Mouse (Mus musculus) neural tube, embryonic 14.5 days (tissue): ENCODE measurements around the gene Dusp18. TPM values are rescaled to one million over a fixed set of nuclear protein-coding genes. Genes with fewer than 3 reads are reported as not detected.

ENCODE experiments used
- ATAC-seq: fragments of 200-750 bp; cut with Nextera tagmentation; 2 replicates; pipeline ENCODE4 v1.8.0; 2017; ENCODE audit warnings: low read depth, mild to moderate bottlenecking, moderate TSS enrichment, moderate library complexity
- H3K27ac ChIP-seq: fragments of 300-500 bp; sonication (generic); 2 replicates; pipeline ENCODE4 v1.5.1; 2014; ENCODE audit warnings: low read depth, mild to moderate bottlenecking, control low read depth, low read length, moderate library complexity, mixed read lengths
- H3K27me3 ChIP-seq: fragments of 300-500 bp; sonication (generic); 2 replicates; pipeline ENCODE4 v1.6.1; 2014; ENCODE audit warnings: low read length; ENCODE audit not compliant: control insufficient read depth, insufficient read depth
- H3K36me3 ChIP-seq: fragments of 300-500 bp; sonication (generic); 2 replicates; pipeline ENCODE4 v1.6.1; 2014; ENCODE audit warnings: low read length, mixed read lengths; ENCODE audit not compliant: control insufficient read depth, insufficient read depth
- H3K4me1 ChIP-seq: fragments of 300-500 bp; sonication (generic); 2 replicates; pipeline ENCODE4 v1.6.1; 2014; ENCODE audit warnings: low read length; ENCODE audit not compliant: control insufficient read depth, insufficient read depth
- H3K4me2 ChIP-seq: fragments of 300-500 bp; sonication (generic); 2 replicates; pipeline ENCODE4 v1.6.1; 2014; ENCODE audit warnings: mild to moderate bottlenecking, low read depth, low read length, control low read depth
- H3K4me3 ChIP-seq: fragments of 300-500 bp; sonication (generic); 2 replicates; pipeline ENCODE4 v1.5.1; 2014; ENCODE audit warnings: low read depth, low read length, control low read depth, mixed read lengths
- H3K9ac ChIP-seq: fragments of 300-500 bp; sonication (generic); replicated peaks from 2 replicates; pipeline ENCODE4 v1.6.1; 2014; ENCODE audit warnings: low read depth, mild to moderate bottlenecking, control low read depth, low read length, mixed read lengths
- H3K9me3 ChIP-seq: fragments of 300-500 bp; sonication (generic); 2 replicates; pipeline ENCODE4 v1.6.1; 2016; ENCODE audit warnings: low read length; ENCODE audit not compliant: control insufficient read depth
- WGBS: fragments of 180-500 bp; shearing (Covaris S2); extraction: QIAGEN DNeasy Blood & Tissue Kit; methylation state at CpG from one replicate; pipeline ENCODE4 v1.1.7; 2014; 5-methylcytosine and 5-hydroxymethylcytosine counted together
- polyA plus RNA-seq: library from polyadenylated mRNA; unstranded; fragments of >200 nt; fragmentation: Nextera tagmentation; extraction: Ambion mirVana; gene quantifications from 2 replicates; pipeline ENCODE4 v1.2.1, GENCODE M21; 2014

The Dusp18 gene
- polyA plus RNA-seq, 1 experiment from 2014 or later = 27.8 TPM

DNA sequence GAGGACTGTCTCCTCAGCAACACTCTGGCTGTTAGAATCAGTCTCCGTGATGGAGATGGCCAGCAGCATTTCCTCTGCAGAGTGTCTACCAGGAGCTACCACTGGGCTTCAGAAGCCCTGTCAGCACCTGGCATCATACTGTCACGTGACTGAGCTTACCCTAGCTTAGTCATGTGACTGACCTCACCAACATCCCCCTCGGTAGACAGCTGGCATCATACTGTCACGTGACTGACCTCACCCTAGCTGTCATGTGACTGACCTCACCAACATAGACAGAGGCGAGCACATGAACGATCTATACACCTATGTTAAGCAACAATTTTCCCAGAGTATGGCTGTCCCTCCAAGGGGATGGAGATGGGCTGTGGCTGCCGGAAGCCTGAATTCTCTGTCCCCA is 16.4 kb upstream of the Dusp18 start:
- no peaks in the 10 kb centered on the region for H3K27me3 ChIP-seq
- H3K4me3 ChIP-seq = no peak overlapping the region
- H3K27ac ChIP-seq = no peak overlapping the region
- no peak overlapping the region for H3K9ac ChIP-seq
- H3K4me2 ChIP-seq = no peak overlapping the region
- no peaks in the 10 kb centered on the region for H3K36me3 ChIP-seq
- WGBS = 79% methylated on average over 7 of the region's 7 CpGs
- H3K9me3 ChIP-seq = no peaks in the 10 kb centered on the region
- no peaks in the 10 kb centered on the region for H3K4me1 ChIP-seq
- ATAC-seq = no peak

DNA sequence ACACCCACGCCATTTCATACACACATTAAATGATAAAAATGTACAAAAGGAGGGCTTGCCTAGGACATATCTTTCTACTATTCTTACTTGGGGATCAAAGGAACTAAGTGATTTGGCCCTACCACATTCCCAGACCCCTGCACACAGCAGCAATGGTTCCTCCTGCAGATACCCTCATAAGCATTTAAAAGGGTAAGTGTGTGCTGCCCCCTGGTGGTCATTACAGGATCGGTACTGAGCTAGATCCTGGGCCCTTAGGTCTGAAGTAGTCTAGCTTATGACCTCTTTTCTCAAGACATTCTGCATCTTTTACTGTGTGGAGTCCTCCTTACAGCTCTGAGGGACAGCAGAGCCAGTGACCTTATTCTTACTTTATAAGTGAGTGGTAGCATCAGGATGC is 15.2 kb upstream of the Dusp18 start:
- no peak overlapping the region for H3K4me2 ChIP-seq
- no peaks in the 10 kb centered on the region for H3K9me3 ChIP-seq
- H3K4me1 ChIP-seq = no peaks in the 10 kb centered on the region
- no peak overlapping the region for H3K4me3 ChIP-seq
- 36% methylated on average over 2 of the region's 2 CpGs for WGBS
- H3K9ac ChIP-seq = no peak overlapping the region
- H3K27me3 ChIP-seq = no peaks in the 10 kb centered on the region
- H3K36me3 ChIP-seq = no peaks in the 10 kb centered on the region
- no peak overlapping the region for H3K27ac ChIP-seq
- no peak for ATAC-seq

DNA sequence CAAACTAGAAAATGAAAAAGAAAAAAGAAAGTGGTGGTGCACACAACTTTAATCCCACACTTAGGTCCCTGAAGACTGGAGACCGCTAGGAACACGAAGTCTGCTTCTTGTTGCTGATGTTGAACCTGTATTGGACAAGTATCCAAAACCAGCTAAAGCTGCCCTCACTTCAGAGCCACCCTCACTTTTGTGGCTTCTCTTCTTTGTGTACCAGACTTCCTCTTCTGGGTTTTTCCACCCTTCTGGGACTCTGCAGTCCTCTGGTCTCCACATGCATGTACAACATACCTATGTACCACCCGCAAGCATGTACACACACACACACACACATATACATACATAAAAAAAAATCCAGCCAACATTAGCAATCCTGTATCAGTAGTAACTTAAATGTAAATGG is 11.3 kb upstream of the Dusp18 start:
- no peak overlapping the region for H3K4me2 ChIP-seq
- no peak overlapping the region for H3K9ac ChIP-seq
- no peaks in the 10 kb centered on the region for H3K9me3 ChIP-seq
- no peak overlapping the region for H3K4me3 ChIP-seq
- no peak for ATAC-seq
- H3K4me1 ChIP-seq = no peaks in the 10 kb centered on the region
- WGBS = 80% methylated on average over 3 of the region's 3 CpGs
- no peak overlapping the region for H3K27ac ChIP-seq
- H3K27me3 ChIP-seq = no peaks in the 10 kb centered on the region
- no peaks in the 10 kb centered on the region for H3K36me3 ChIP-seq

DNA sequence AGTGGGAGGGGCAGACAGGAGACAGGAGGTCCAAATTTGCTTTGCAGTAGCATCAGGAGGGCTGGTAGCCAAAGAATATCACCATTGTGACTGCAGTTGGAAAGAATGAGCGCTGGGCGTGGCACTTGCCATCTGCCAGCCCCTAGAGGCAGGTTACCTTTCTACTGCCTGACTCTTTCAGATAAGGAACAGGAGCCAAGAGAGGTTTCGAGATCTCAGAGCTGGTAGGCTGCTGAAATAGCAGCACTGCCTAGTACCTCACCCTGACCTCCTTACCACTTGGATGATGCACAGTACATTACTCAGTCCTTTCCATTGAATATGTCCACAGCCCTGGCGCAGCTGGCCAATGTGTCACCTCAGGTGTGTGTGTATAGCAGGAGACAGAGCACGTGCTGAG is 7.7 kb upstream of the Dusp18 start:
- H3K27me3 ChIP-seq = no peaks in the 10 kb centered on the region
- no peaks in the 10 kb centered on the region for H3K36me3 ChIP-seq
- no peak overlapping the region for H3K4me3 ChIP-seq
- H3K9ac ChIP-seq = no peak overlapping the region
- no peak overlapping the region for H3K4me2 ChIP-seq
- no peak overlapping the region for H3K27ac ChIP-seq
- ATAC-seq = no peak
- no peaks in the 10 kb centered on the region for H3K4me1 ChIP-seq
- WGBS = 83% methylated on average over 5 of the region's 5 CpGs
- no peaks in the 10 kb centered on the region for H3K9me3 ChIP-seq

DNA sequence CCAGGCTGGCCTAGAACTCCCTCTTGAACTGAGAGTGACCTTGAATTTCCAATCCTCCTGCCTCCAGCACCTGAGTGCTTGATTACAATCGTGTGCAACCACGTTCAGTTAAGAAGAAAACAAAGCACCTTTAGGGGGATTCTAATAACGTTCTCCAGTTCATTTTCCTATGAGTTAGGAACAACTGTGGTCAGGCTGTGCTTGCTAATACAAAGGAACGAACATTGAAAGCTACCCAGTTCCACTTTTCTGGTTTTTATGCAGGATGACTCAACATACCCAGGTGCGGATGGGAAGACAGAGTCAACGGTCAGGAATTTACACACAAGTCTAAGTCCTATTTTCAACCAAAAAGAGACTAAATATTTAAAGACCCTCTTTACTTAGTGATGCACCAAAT is 1.1 kb upstream of the Dusp18 start:
- Histone ChIP-seq H3K27me3 (no peaks in the 10 kb centered on the region), H3K4me2 (peak overlapping the region; percentile 80; the same call in 1 of the 2 replicates), H3K9ac (peak overlapping the region; percentile 67; the same call in 1 of the 2 replicates), H3K36me3 (peaks cover 2% of the 10 kb centered on the region; the same call in 1 of the 2 replicates), H3K9me3 (no peaks in the 10 kb centered on the region), H3K4me1 (0 out of 2 replicates have a peak, but pooled peaks cover 2% of the 10 kb centered on the region), H3K27ac (no peak overlapping the region), H3K4me3 (no peak overlapping the region; the same call in 1 of the 2 replicates)
- ATAC-seq = no peak
- 84% methylated on average over 6 of the region's 6 CpGs for WGBS

DNA sequence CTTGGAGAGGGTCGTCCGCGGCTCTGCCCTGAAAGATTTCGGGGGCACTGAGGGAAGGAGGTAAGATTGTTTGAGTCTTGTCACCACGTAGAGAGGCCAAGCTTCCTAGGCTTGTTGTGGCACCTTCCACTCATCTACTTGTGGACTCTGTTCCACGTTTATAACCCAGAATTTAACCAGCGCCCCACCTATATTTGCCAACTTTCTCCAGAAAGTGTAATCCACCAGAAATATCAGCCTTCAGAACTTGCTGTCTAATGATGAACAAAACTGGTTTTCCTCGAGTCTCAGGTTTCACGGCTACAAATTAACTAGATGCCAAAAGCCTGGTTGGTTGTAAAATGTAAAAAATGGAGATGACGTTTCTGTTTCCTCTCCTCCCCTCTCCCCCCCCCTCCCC is 418 bp downstream of the Dusp18 start:
- Histone ChIP-seq H3K4me2 (peak overlapping the region; percentile 80), H3K4me1 (0 out of 2 replicates have a peak, but pooled peaks cover 2% of the 10 kb centered on the region), H3K9ac (peak overlapping the region; percentile 67), H3K27ac (peak overlapping the region; percentile 36), H3K4me3 (peak overlapping the region; percentile 53), H3K36me3 (peaks cover 2% of the 10 kb centered on the region; the same call in 1 of the 2 replicates), H3K9me3 (no peaks in the 10 kb centered on the region), H3K27me3 (no peaks in the 10 kb centered on the region)
- WGBS = 3% methylated on average over 9 of the region's 10 CpGs
- no peak; the same call in 1 of the 2 replicates for ATAC-seq

DNA sequence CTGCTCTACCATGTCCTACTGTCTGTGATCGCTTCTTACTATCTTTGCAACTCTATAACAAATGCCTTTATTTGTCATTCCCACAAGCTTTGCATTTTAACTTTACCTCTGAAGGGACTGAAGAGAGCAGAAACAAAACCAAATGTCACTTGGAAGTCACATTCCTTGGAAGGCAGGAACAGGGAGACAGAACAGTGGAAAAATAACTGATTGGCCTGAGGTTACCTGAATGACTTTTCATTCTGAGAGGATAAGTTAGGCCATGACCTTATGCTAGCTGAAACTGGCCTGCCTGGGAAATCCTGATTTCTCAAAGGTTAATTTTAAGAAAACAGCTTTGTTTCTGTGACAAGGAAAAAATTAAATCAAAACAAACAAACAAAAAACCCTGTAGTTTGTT is 893 bp downstream of the Dusp18 start:
- Histone ChIP-seq H3K4me2 (no peak overlapping the region), H3K4me3 (no peak overlapping the region), H3K36me3 (peaks cover 2% of the 10 kb centered on the region; the same call in 1 of the 2 replicates), H3K9me3 (no peaks in the 10 kb centered on the region), H3K4me1 (0 out of 2 replicates have a peak, but pooled peaks cover 2% of the 10 kb centered on the region), H3K27ac (no peak overlapping the region), H3K9ac (no peak overlapping the region), H3K27me3 (no peaks in the 10 kb centered on the region)
- no peak for ATAC-seq
- WGBS = 96% methylated on average over 1 of the region's 1 CpGs

DNA sequence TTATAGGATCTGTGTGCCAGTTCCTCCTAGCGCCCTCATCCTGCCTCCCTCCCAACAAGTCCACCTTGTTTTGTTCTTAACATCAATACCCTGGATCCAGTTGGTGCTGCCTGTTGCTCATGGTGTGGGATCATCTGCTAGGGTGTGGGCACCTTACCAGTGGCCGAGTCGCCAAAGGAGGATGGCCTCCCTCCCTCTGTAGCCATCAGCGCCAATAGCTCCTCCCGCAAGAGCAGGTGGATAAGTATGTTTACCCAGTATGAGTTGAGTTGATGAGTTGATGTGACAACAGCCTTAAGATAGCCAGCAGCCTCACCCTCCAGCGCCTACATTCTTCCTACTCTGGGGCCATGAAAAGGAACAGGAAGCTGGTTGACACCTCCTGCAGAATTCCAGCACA is 5.3 kb downstream of the Dusp18 start:
- 87% methylated on average over 6 of the region's 6 CpGs for WGBS
- H3K4me3 ChIP-seq = no peak overlapping the region
- ATAC-seq = no peak
- H3K4me1 ChIP-seq = no peaks in the 10 kb centered on the region
- no peak overlapping the region for H3K9ac ChIP-seq
- peaks cover 2% of the 10 kb centered on the region; the same call in 1 of the 2 replicates for H3K36me3 ChIP-seq
- no peaks in the 10 kb centered on the region for H3K9me3 ChIP-seq
- no peak overlapping the region for H3K27ac ChIP-seq
- no peak overlapping the region for H3K4me2 ChIP-seq
- H3K27me3 ChIP-seq = no peaks in the 10 kb centered on the region

DNA sequence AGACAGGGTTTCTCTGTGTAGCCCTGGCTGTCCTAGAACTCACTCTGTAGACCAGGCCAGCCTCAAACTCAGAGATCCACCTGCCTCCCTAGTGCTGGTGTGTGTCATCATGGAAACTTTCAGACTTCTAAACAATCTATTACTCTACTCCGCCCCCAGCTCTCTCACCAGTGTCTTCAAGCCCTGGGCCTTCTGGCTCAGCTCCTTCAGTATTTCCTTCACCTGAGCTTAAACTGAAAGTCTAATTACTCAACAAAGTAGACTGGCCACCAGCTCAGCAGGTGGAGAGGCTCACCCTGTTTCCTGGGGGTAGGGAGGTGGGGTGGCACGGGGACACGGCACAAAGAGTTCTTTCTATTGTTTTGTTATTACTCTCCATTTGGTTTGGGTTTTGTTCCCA is 7.5 kb downstream of the Dusp18 start:
- no peaks in the 10 kb centered on the region for H3K9me3 ChIP-seq
- H3K36me3 ChIP-seq = no peaks in the 10 kb centered on the region; the same call in none of the 2 replicates
- H3K4me3 ChIP-seq = no peak overlapping the region
- no peak overlapping the region for H3K4me2 ChIP-seq
- ATAC-seq = no peak
- WGBS = 88% methylated on average over 3 of the region's 3 CpGs
- H3K4me1 ChIP-seq = no peaks in the 10 kb centered on the region
- no peak overlapping the region for H3K9ac ChIP-seq
- no peaks in the 10 kb centered on the region for H3K27me3 ChIP-seq
- H3K27ac ChIP-seq = no peak overlapping the region
